Mouse (Mus musculus) C2C12 (cell line): ENCODE measurements around the gene Lifr. TPM values are rescaled to one million over a fixed set of nuclear protein-coding genes. Genes with fewer than 3 reads are reported as not detected.

Experiments
- H3K27me3 ChIP-seq: one replicate; pipeline ENCODE4 v1.6.1; 2011; ENCODE audit not compliant: control insufficient read depth, insufficient read depth, insufficient read length
- H3K36me3 ChIP-seq: one replicate; pipeline ENCODE4 v1.6.1; 2011; ENCODE audit not compliant: control insufficient read depth, insufficient read depth
- H3K4me3 ChIP-seq: one replicate; pipeline ENCODE4 v1.5.1; 2011; ENCODE audit warnings: mild to moderate bottlenecking, control low read depth; ENCODE audit not compliant: poor library complexity, insufficient read depth, severe bottlenecking
- H3K79me2 ChIP-seq: one replicate; pipeline ENCODE4 v1.6.1; 2011; ENCODE audit not compliant: control insufficient read depth, insufficient read depth
- H3K79me3 ChIP-seq: one replicate; pipeline ENCODE4 v1.6.1; 2011; ENCODE audit warnings: low read depth, control low read depth
- H3ac ChIP-seq: one replicate; pipeline ENCODE3; 2011; ENCODE audit warnings: low read depth; ENCODE audit not compliant: control insufficient read depth, insufficient read length
- CEBPB ChIP-seq: IDR thresholded peaks from one replicate; pipeline ENCODE4 v1.6.1; 2011; ENCODE audit warnings: low read depth, mild to moderate bottlenecking, control low read depth, moderate library complexity
- CTCF ChIP-seq: IDR thresholded peaks from one replicate; pipeline ENCODE4 v1.5.1; 2011; ENCODE audit not compliant: control insufficient read depth, insufficient read depth, insufficient read length
- FOSL1 ChIP-seq: IDR thresholded peaks from one replicate; pipeline ENCODE4 v1.8.0; 2011; ENCODE audit warnings: mild to moderate bottlenecking, low read length; ENCODE audit not compliant: poor library complexity, insufficient read depth, severe bottlenecking
- MAX ChIP-seq: IDR thresholded peaks from one replicate; pipeline ENCODE4 v1.6.1; 2011; ENCODE audit warnings: mild to moderate bottlenecking, control low read depth
- MYOD1 ChIP-seq: IDR thresholded peaks from one replicate; pipeline ENCODE4 v1.6.1; 2011; ENCODE audit warnings: low read depth; ENCODE audit not compliant: control insufficient read depth, insufficient read length
- MYOG ChIP-seq: IDR thresholded peaks from one replicate; pipeline ENCODE4 v1.6.1; 2011; ENCODE audit not compliant: control insufficient read depth, insufficient read length; ENCODE audit errors: extremely low read depth
- USF1 ChIP-seq: IDR thresholded peaks from one replicate; pipeline ENCODE4 v1.6.1; 2011; ENCODE audit warnings: low read depth, mild to moderate bottlenecking, control low read depth, moderate library complexity
- polyA plus RNA-seq: library from polyadenylated mRNA; unstranded; fragments of >200 nt; fragmentation: generic; extraction: Trizol; gene quantifications from one replicate; pipeline ENCODE4 v1.2.1, GENCODE M21; 2012; ENCODE audit warnings: missing spikeins

Gene Lifr
- polyA plus RNA-seq, 1 experiment: 15.2 TPM

DNA sequence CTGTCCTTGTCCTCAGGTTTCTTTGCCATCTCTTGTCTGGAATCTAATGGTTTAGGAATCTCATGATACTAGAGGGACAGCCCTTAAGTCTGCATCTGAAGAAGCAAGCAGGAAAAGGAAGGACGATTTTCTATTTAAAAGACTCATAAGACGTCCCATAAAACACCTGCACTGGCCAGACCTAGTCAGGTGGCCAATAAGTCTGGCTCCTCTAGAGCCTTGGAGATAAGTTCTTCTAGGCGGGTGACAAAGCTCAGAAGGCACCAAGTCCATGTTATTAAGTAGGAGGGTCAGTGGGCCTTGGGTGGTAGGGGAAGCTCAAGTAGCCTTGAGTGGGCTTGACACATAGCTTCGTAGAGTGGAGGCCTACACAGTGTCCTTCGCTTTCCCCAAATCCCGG lies 67.2 kb downstream of the Lifr start:
- no peak overlapping the region for H3K4me3 ChIP-seq
- no peak overlapping the region for H3ac ChIP-seq
- no peaks in the 10 kb centered on the region for H3K79me3 ChIP-seq
- no peaks in the 10 kb centered on the region for H3K27me3 ChIP-seq
- H3K79me2 ChIP-seq: no peaks in the 10 kb centered on the region
- H3K36me3 ChIP-seq: peaks cover 7% of the 10 kb centered on the region
- no peak for TF ChIP-seq MYOD1
- TF ChIP-seq MYOG: no peak
- no peak for TF ChIP-seq FOSL1
- TF ChIP-seq CTCF: no peak
- TF ChIP-seq CEBPB: no peak
- no peak for TF ChIP-seq USF1
- no peak for TF ChIP-seq MAX

- no peaks in the 10 kb centered on the region for H3K79me3 ChIP-seq
- TF ChIP-seq MYOD1: no peak
- TF ChIP-seq MAX: no peak
- no peak for TF ChIP-seq MYOG
- no peak for TF ChIP-seq FOSL1
- TF ChIP-seq CEBPB: no peak
- TF ChIP-seq CTCF: no peak
- TF ChIP-seq USF1: no peak
- no peaks in the 10 kb centered on the region for H3K79me2 ChIP-seq
- no peak overlapping the region for H3ac ChIP-seq
- peaks cover 8% of the 10 kb centered on the region for H3K36me3 ChIP-seq
- no peak overlapping the region for H3K4me3 ChIP-seq
- H3K27me3 ChIP-seq: no peaks in the 10 kb centered on the region
Measured at GRCm38 (mm10) chr15:7159869-7160268, 69.5 kb downstream of the Lifr start.

DNA sequence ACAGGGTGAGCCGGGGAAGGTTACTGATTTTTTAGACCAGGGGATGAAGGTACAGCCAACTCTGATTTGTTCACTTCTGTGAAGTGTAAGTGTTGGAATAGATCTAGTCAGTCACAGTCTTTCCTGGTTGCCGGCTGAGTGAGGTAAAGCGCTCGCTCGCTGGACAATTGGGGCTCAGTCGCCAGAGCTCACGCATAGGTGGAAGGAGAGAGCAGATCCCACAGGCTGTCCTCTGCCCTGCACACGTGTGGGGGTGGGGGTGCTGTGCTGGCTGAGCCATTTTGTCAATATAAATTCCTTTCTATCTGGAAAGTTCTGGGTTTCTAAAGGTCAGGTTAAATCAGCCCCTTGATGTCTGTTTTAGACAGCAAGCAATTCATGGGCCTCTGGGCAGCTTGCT lies 69.9 kb downstream of the Lifr start:
- peaks cover 12% of the 10 kb centered on the region for H3K36me3 ChIP-seq

DNA sequence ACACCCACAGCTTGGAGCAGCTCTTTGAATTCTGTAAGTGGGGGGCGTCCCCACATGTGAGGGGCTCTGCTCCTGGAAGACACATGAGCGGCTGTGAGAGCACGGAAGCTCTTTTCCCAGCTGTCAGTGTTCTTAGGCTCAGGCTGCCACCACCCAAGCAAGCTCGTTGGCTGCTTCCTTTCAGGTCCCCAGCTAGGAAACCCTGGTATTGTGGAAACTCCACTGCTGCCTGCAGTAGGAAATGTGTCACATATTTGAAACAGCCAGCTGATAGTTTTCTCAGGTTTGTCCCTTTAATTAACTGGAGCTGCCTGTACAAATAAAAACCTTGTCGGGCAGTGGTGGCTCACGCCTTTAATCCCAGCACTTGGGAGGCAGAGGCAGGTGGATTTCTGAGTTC lies 73.4 kb downstream of the Lifr start:
- H3K79me3 ChIP-seq: no peaks in the 10 kb centered on the region
- H3ac ChIP-seq: no peak overlapping the region
- no peak overlapping the region for H3K4me3 ChIP-seq
- TF ChIP-seq CTCF (no peak), USF1 (no peak), CEBPB (no peak), FOSL1 (no peak), MYOG (no peak), MYOD1 (no peak)
- no peaks in the 10 kb centered on the region for H3K27me3 ChIP-seq
- H3K36me3 ChIP-seq: peaks cover 9% of the 10 kb centered on the region
- no peaks in the 10 kb centered on the region for H3K79me2 ChIP-seq

More for the DNA sequence above, 69.9 kb downstream of the Lifr start:
- Histone ChIP-seq H3K27me3 (no peaks in the 10 kb centered on the region), H3ac (no peak overlapping the region), H3K79me3 (no peaks in the 10 kb centered on the region), H3K4me3 (no peak overlapping the region), H3K79me2 (no peaks in the 10 kb centered on the region)
- no peak for TF ChIP-seq MYOD1

DNA sequence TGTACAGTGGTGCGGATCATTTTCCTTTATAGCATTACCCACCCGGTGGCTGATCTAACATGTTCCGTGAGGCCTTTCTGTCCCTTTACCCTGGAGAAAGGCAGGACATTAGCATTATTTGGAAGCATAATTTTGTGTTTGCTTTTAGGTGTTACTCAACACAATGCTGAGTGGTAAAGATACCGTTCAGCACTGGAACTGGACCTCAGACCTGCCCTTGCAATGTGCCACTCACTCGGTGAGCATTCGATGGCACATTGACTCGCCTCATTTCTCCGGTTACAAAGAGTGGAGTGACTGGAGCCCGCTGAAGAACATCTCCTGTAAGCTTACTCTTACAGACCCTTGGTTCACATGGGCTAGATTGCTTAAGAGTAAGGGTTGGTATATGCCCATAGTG lies 76.3 kb downstream of the Lifr start:
- no peak overlapping the region for H3ac ChIP-seq
- peaks cover 10% of the 10 kb centered on the region for H3K36me3 ChIP-seq
- H3K79me3 ChIP-seq: no peaks in the 10 kb centered on the region
- TF ChIP-seq FOSL1: no peak
- TF ChIP-seq CTCF: no peak
- no peak overlapping the region for H3K4me3 ChIP-seq
- H3K27me3 ChIP-seq: no peaks in the 10 kb centered on the region
- H3K79me2 ChIP-seq: no peaks in the 10 kb centered on the region

GRCm38 (mm10) chr15:7167238-7167905 lies 77.0 kb downstream of the Lifr start:
- Histone ChIP-seq H3K4me3 (no peak overlapping the region), H3K36me3 (peaks cover 10% of the 10 kb centered on the region), H3ac (no peak overlapping the region), H3K79me3 (no peaks in the 10 kb centered on the region), H3K79me2 (no peaks in the 10 kb centered on the region), H3K27me3 (no peaks in the 10 kb centered on the region)
- no peak for TF ChIP-seq USF1
- TF ChIP-seq CEBPB: no peak
- no peak for TF ChIP-seq CTCF
- no peak for TF ChIP-seq MAX
- TF ChIP-seq MYOG: no peak
- TF ChIP-seq FOSL1: no peak
- no peak for TF ChIP-seq MYOD1
